Mouse (Mus musculus) c-Kit-positive CD71-positive TER-119-negative erythroid progenitor cells, embryonic 14.5 days (primary cell): ENCODE results near the gene Krtap15.

Experiments
- DNase-seq: peaks from one replicate; pipeline ENCODE4 v3.0.0-alpha.2; 2013; ENCODE audit warnings: low read depth

The Krtap15 gene

DNA sequence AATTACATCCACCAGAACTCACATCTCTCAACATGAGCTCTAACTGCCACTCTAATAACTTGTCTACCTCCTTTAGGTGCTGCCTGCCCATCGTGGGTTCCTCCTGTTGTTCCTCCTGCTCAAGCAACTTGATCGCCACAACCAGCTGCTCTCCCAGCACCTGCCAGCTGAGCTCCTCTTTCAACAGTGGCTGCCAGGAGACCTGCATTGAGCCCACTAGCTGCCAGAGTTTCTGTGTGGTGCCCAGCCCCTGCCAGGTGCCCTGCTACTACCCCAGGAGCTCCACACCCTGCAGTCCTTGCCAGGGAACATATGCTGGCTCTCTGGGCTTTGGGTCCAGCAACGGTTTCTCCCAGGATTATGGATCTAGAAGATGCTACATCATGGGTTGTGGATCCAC is at the start of gene Krtap15:
TSS of gene Krtap15 (plus strand) at position 150 of the 400 bp plus-strand sequence.
- no peak for DNase-seq

DNA sequence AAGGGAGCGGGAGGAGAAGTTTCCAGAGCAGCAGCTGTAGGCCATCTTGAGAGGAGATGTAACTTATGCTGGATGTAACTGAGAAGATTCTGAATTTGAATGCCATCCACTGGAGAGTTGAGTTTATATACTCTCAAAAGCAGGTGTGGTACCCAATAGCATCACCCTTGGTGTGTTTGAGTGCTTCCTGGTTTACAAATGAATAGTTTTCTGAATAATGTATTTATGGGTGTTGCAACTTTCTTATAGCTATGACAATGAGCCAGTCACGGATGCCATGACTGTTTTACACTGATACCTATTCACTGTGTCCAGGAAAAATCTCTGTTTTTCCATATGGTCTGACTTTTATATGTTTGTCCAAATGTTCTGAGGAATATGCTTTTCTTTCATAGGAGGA is 45.9 kb upstream of the Krtap15 start, which contains the start of gene 2310057N15Rik:
TSS of gene 2310057N15Rik (minus strand) at position 101 of the 400 bp plus-strand sequence.
- no peak for DNase-seq

GRCm38 (mm10) chr16:88777596-88777995 is 42.4 kb upstream of the Krtap15 start, which contains the start of gene Gm5965:
Gm5965 (plus strand) TSS chr16:88777896.
- DNase-seq: no peak

DNA sequence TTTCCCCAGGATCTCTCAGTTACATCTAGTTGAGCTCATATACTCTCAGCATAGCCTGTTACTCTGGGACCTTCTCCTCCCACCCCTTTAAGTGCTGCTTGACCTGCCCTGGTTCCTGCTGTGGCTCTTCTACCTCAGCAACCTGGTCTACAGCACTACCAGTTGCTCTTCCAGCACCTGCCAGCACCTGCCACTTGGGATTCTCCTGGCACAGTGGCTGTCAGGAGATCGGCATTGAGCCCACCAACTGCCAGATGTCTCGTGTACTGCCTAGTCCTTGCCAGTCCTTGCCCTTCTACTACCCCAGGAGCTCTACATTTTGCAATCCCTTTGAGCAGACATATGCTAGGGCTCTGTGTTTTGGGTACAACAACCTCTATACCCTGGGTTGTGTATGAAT is 33.2 kb upstream of the Krtap15 start:
- DNase-seq: no peak

DNA sequence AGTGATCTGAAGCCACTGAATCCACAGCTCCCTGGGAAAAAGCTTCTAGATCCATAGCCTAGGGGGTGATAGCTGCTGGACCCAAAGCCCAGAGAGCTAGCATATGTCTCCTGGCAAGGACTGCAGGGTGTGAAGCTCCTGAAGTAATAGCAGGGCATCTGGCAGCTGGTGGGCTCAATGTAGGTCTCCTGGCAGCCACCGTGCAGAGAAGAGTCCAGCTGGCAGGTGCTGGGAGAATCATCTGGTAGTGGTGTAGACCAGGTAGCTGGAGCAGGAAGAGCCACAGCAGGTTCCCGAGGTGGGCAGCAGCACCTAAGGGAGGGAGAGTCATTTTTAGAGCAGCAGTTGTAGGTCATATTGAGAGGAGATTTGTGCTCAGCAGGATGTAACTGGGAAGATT is 8.2 kb upstream of the Krtap15 start, which contains the start of gene Gm20741:
TSS of gene Gm20741 (minus strand) at position 394 of the 400 bp plus-strand sequence.
- no peak for DNase-seq

GRCm38 (mm10) chr16:88823736-88824135 is 3.7 kb downstream of the Krtap15 start:
- no peak for DNase-seq

- DNase-seq: no peak
These were observed 6.2 kb downstream of the Krtap15 start, which contains the start of gene Krtap14 for GRCm38 (mm10) chr16:88826095-88826652. Krtap14 (minus strand) TSS chr16:88826145.

GRCm38 (mm10) chr16:88826978-88827377 is 7.0 kb downstream of the Krtap15 start:
- DNase-seq: no peak

DNA sequence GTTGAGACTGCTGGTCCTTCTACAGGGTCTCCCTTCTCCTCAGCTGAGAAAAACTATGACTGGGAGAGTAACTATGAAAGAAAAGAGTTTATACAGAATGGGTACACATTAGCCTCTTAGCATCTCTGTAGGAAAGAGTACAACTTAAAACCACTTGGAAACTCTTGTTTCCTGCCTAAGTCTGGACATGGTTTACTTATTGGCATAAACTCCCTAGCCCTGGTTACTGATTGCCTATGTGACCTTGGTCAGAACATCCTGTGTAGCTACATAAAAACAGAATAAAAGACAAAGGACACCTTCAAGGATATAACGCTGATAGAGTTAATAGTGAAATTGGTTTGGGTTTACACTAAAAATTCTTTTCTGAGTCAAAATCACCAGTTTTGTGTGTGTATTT is 27.3 kb downstream of the Krtap15 start:
- DNase-seq: no peak

GRCm38 (mm10) chr16:88848558-88848957 is 28.5 kb downstream of the Krtap15 start:
- DNase-seq: no peak

- no peak for DNase-seq
These were observed 31.4 kb downstream of the Krtap15 start for GRCm38 (mm10) chr16:88851450-88851849.

DNA sequence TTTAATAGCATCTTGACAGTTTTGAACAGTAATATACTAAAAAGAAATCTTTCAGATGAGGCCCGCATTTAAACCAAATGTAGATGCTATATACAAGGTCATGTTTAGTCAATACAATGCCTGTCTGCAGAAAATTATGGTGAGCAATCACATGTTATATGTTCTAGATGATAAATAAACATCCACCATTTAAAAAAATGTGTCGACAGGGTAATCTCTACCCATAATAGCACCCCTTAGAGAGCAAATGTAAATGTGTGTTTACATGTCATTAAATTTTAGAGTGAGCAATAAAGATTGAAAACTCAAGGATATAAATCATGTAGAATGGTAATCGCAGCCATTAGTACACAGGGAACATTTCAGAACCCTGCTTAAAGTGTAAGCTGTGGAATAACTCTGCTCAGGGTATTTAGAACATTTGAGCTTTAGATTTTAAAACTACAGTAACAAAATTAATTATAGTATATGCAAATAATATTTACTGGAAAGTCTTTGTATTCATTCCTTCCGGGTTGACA is 44.9 kb downstream of the Krtap15 start:
- DNase-seq: no peak

DNA sequence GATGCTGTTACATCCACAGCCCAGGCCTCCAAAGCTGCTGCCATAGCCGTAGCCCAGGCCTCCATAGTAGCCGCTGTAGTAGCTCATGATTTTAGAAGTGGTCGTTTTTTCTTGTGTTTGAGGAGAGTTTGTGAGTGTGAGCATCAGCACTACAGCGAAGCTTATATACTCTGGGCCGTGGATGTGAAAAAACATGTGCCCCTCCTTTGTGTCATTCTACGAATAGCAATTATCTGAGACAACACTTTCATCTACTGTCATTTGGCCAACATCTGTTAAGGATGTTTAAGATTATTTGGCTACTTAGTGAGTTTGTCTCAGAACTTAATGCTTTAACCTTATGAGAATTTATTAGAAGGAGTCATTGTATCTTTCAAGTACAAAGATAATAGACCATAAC is 49.3 kb downstream of the Krtap15 start, which contains the start of gene Krtap19-1:
TSS of gene Krtap19-1 (minus strand) at position 101 of the 400 bp plus-strand sequence.
- DNase-seq: no peak

GRCm38 (mm10) chr16:88874169-88874568 is 54.2 kb downstream of the Krtap15 start, which contains the start of gene Krtap19-2:
Krtap19-2 (minus strand) TSS chr16:88874269.
- no peak for DNase-seq

DNA sequence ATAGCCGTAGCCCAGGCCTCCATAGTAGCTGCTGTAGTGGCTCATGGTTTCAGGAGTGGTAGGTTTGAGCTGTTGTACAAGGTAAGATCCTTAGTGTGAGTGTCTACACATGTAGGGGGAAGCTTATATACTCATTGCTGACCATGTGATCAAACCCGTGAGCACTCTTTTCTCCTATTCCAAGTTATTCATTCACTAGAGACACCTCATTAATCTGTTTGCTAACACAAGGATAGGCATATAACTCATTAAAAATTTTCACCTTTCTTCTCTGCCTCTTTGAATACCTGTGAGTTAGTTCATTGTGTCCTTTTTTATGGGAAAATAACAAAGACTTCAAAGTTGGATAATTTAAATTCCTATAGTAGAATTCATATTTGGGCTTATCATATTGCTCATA is 57.9 kb downstream of the Krtap15 start, which contains the start of gene Krtap19-3:
TSS of gene Krtap19-3 (minus strand) at position 101 of the 400 bp plus-strand sequence.
- DNase-seq: no peak
